Mouse (Mus musculus): ENCODE results near the gene Tspan8.

- no peak for TF ChIP-seq CTCF (IDR thresholded peaks at IDR 0.05; ENCODE audit: insufficient read depth, low read depth, low read length)
- TF ChIP-seq POLR2A (IDR thresholded peaks at IDR 0.05; ENCODE audit: insufficient read depth, low read depth, low read length) = no peak
These were observed 15.2 kb upstream of the Tspan8 start for GRCm38 (mm10) chr10:115801464-115801863.

All from olfactory bulb, adult 2 months (tissue).